Mouse (Mus musculus): ENCODE measurements around the gene Pgd. TPM values are rescaled to one million over a fixed set of nuclear protein-coding genes. Genes with fewer than 3 reads are reported as not detected.

The Pgd gene
- polyA plus RNA-seq, 1 experiment: 162 TPM

GRCm38 (mm10) chr4:149136116-149136850 lies 30.3 kb downstream of the Pgd start:
- Histone ChIP-seq H3K4me3 (peak overlapping the region; percentile 56), H3K79me2 (ENCODE audit: control insufficient read depth, insufficient read depth) (peaks cover 3% of the 10 kb centered on the region), H3K27me3 (ENCODE audit: control insufficient read depth, insufficient read depth, insufficient read length) (no peaks in the 10 kb centered on the region), H3K4me2 (ENCODE audit: low read depth) (peak overlapping the region; percentile 78), H3ac (ENCODE audit: control insufficient read depth, insufficient read length) (peak overlapping the region; percentile 5), H3K36me3 (ENCODE audit: control insufficient read depth, insufficient read depth) (no peaks in the 10 kb centered on the region)
- no peak for TF ChIP-seq POLR2AphosphoS2 (IDR thresholded peaks at IDR 0.05; ENCODE audit: insufficient read length, low read depth)
- no peak for TF ChIP-seq TCF3 (IDR thresholded peaks at IDR 0.05; ENCODE audit: insufficient read length, low read depth)
- no peak for TF ChIP-seq POLR2A (IDR thresholded peaks at IDR 0.05; ENCODE audit: insufficient read length, low read depth)
- TF ChIP-seq E2F4 (IDR thresholded peaks at IDR 0.05; ENCODE audit: insufficient read depth): no peak
- no peak for TF ChIP-seq MYOG (IDR thresholded peaks at IDR 0.05; ENCODE audit: control insufficient read depth in 1 of 3, insufficient read depth in 1 of 3, insufficient read length in 2 of 3, low read depth in 2 of 3)
- TF ChIP-seq USF1 (IDR thresholded peaks at IDR 0.05; ENCODE audit: low read depth): no peak
- no peak for TF ChIP-seq MYOD1 (IDR thresholded peaks at IDR 0.05; ENCODE audit: control insufficient read depth in 1 of 3, insufficient read length in 2 of 3, low read depth in 2 of 3)
- TF ChIP-seq TCF12 (IDR thresholded peaks at IDR 0.05; ENCODE audit: insufficient read depth, poor library complexity, severe bottlenecking): no peak
- no peak for TF ChIP-seq MAX (IDR thresholded peaks at IDR 0.05; ENCODE audit: low read depth)
- no peak for TF ChIP-seq REST (IDR thresholded peaks at IDR 0.05; ENCODE audit: insufficient read depth, insufficient read length)
- TF ChIP-seq CEBPB (IDR thresholded peaks at IDR 0.05; ENCODE audit: insufficient read depth, poor library complexity, severe bottlenecking): no peak
- TF ChIP-seq SRF (IDR thresholded peaks at IDR 0.05; ENCODE audit: control insufficient read depth, insufficient read length, low read depth): no peak

GRCm38 (mm10) chr4:149133395-149133794 lies 33.2 kb downstream of the Pgd start:
- H3ac ChIP-seq (ENCODE audit: control insufficient read depth, insufficient read length): no peak overlapping the region
- H3K4me3 ChIP-seq: no peak overlapping the region
- no peaks in the 10 kb centered on the region for H3K27me3 ChIP-seq (ENCODE audit: control insufficient read depth, insufficient read depth, insufficient read length)
- TF ChIP-seq SRF (IDR thresholded peaks at IDR 0.05; ENCODE audit: control insufficient read depth, insufficient read length, low read depth): no peak
- no peak for TF ChIP-seq USF1 (IDR thresholded peaks at IDR 0.05; ENCODE audit: low read depth)
- TF ChIP-seq TCF3 (IDR thresholded peaks at IDR 0.05; ENCODE audit: insufficient read length, low read depth): no peak
- no peak for TF ChIP-seq MYOG (IDR thresholded peaks at IDR 0.05; ENCODE audit: control insufficient read depth in 1 of 3, insufficient read depth in 1 of 3, insufficient read length in 2 of 3, low read depth in 2 of 3)
- no peak for TF ChIP-seq E2F4 (IDR thresholded peaks at IDR 0.05; ENCODE audit: insufficient read depth)
- no peak for TF ChIP-seq CEBPB (IDR thresholded peaks at IDR 0.05; ENCODE audit: insufficient read depth, poor library complexity, severe bottlenecking)
- TF ChIP-seq POLR2AphosphoS2 (IDR thresholded peaks at IDR 0.05; ENCODE audit: insufficient read length, low read depth): no peak
- no peaks in the 10 kb centered on the region for H3K36me3 ChIP-seq (ENCODE audit: control insufficient read depth, insufficient read depth)
- H3K4me2 ChIP-seq (ENCODE audit: low read depth): no peak overlapping the region
- peaks cover 3% of the 10 kb centered on the region for H3K79me2 ChIP-seq (ENCODE audit: control insufficient read depth, insufficient read depth)

GRCm38 (mm10) chr4:149131789-149132565 lies 34.6 kb downstream of the Pgd start:
- no peaks in the 10 kb centered on the region for H3K36me3 ChIP-seq (ENCODE audit: control insufficient read depth, insufficient read depth)
- peaks cover 3% of the 10 kb centered on the region for H3K79me2 ChIP-seq (ENCODE audit: control insufficient read depth, insufficient read depth)
- H3K4me2 ChIP-seq (ENCODE audit: low read depth): no peak overlapping the region
- no peak overlapping the region for H3ac ChIP-seq (ENCODE audit: control insufficient read depth, insufficient read length)
- H3K27me3 ChIP-seq (ENCODE audit: control insufficient read depth, insufficient read depth, insufficient read length): no peaks in the 10 kb centered on the region
- no peak overlapping the region for H3K4me3 ChIP-seq
- TF ChIP-seq CEBPB (IDR thresholded peaks at IDR 0.05; ENCODE audit: insufficient read depth, poor library complexity, severe bottlenecking) (no peak), SRF (IDR thresholded peaks at IDR 0.05; ENCODE audit: control insufficient read depth, insufficient read length, low read depth) (no peak)

- Histone ChIP-seq H3K27me3 (ENCODE audit: control insufficient read depth, insufficient read depth, insufficient read length) (no peaks in the 10 kb centered on the region), H3K4me3 (no peak overlapping the region), H3K4me2 (ENCODE audit: low read depth) (no peak overlapping the region), H3K79me2 (ENCODE audit: control insufficient read depth, insufficient read depth) (peaks cover 3% of the 10 kb centered on the region), H3ac (ENCODE audit: control insufficient read depth, insufficient read length) (no peak overlapping the region), H3K36me3 (ENCODE audit: control insufficient read depth, insufficient read depth) (no peaks in the 10 kb centered on the region)
- TF ChIP-seq CEBPB (IDR thresholded peaks at IDR 0.05; ENCODE audit: insufficient read depth, poor library complexity, severe bottlenecking): no peak
- TF ChIP-seq POLR2AphosphoS2 (IDR thresholded peaks at IDR 0.05; ENCODE audit: insufficient read length, low read depth): no peak
- TF ChIP-seq TCF12 (IDR thresholded peaks at IDR 0.05; ENCODE audit: insufficient read depth, poor library complexity, severe bottlenecking): no peak
- TF ChIP-seq MYOD1 (IDR thresholded peaks at IDR 0.05; ENCODE audit: control insufficient read depth in 1 of 3, insufficient read length in 2 of 3, low read depth in 2 of 3): no peak
- TF ChIP-seq USF1 (IDR thresholded peaks at IDR 0.05; ENCODE audit: low read depth): no peak
- no peak for TF ChIP-seq TCF3 (IDR thresholded peaks at IDR 0.05; ENCODE audit: insufficient read length, low read depth)
- no peak for TF ChIP-seq E2F4 (IDR thresholded peaks at IDR 0.05; ENCODE audit: insufficient read depth)
- no peak for TF ChIP-seq MYOG (IDR thresholded peaks at IDR 0.05; ENCODE audit: control insufficient read depth in 1 of 3, insufficient read depth in 1 of 3, insufficient read length in 2 of 3, low read depth in 2 of 3)
- TF ChIP-seq SRF (IDR thresholded peaks at IDR 0.05; ENCODE audit: control insufficient read depth, insufficient read length, low read depth): no peak
Observed at GRCm38 (mm10) chr4:149131021-149131752, 35.4 kb downstream of the Pgd start.
